Mouse (Mus musculus): ENCODE results near the gene Slc43a2.
A peak's percentile ranks its signal among the peaks of the same experiment; 100 is the strongest.

The Slc43a2 gene

DNA sequence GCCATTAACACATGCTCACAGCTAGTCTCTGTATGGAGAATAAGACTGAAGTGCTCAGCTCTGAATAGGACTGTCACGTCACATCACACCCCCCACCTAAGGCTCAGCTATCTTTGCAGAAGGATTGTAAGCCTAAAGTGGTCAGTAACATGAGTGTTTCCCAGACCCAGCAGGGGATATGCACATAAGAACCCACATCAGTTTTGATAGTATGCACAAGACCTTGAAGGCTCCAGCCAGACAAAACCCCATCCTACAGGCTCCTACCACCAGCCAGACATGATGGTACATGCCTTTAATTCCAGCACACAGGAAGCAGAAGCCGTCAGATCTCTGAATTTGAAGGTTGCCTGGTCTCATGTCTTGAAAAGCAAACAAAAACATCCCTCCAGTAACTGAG is 78.5 kb downstream of the Slc43a2 start:
- no peak for DNase-seq

- DNase-seq, result no peak
Measured at GRCm38 (mm10) chr11:75614769-75615168, 83.3 kb downstream of the Slc43a2 start.

DNA sequence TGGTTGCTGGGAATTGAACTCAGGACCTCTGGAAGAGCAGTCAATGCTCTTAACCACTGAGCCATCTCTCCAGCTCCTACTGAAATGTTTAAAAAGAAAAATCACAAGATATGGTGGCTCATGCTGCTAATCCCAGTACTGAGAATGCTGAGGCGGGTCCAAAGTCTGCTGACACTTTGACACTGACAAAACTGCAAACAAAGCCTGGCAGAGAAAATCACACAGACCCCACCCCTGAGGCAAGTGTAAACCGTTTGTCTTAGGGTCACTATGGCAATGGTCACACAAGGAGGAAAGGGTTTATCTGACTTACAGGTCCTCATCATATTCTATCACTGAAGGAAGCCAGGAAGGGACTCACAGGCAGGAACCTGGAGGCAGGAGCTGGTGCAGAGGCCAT is 84.1 kb downstream of the Slc43a2 start:
- no peak for DNase-seq

DNA sequence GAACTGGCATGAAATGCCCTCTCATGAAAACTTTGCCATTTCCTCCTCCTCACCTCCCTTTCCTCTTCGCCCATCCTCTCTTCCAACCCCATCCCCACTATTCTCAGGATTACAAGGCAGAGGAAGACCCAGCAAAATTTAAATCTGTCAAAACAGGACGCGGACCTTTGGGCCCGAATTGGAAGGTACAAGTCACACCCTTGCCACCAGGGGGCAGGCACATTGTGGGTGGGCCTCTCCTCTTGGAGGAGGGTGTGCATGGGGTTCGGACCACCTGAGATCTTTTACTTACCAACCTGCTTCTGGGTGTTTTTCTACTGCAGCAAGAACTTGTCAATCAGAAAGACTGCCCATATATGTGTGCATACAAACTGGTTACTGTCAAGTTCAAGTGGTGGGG is 87.6 kb downstream of the Slc43a2 start:
- peak in 1 of 2 experiments; percentile 49 for DNase-seq

DNA sequence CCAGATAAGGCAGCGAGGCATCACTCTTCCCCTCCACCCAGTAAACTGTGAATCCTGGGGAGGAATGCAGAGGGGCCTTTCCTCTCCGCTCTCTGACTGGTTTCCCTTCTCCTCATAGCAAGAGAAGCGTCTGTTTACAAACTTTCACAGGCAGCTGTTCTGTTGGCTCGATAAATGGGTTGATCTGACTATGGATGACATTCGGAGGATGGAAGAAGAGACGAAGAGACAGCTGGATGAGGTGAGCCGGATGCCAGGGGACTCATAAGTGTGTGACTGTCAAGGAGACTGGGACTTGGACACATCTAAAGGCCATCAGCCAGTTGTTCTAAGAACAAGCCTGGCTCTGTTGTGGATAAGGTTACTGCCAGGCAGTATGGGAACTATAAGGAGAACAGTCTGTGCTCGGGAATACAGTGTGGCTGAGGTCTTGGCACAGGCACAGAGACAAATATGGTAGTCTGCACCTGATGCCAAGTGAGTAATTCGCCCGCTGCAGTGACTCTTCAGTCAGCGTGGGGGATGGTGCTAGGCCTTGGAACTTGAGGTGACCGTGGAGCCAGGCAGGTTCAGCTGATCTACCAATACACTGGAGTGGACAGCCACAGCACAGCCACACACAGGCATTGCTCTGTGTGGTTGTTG is 88.8 kb downstream of the Slc43a2 start:
- DNase-seq, result peak in 1 of 2 experiments; percentile 51

DNA sequence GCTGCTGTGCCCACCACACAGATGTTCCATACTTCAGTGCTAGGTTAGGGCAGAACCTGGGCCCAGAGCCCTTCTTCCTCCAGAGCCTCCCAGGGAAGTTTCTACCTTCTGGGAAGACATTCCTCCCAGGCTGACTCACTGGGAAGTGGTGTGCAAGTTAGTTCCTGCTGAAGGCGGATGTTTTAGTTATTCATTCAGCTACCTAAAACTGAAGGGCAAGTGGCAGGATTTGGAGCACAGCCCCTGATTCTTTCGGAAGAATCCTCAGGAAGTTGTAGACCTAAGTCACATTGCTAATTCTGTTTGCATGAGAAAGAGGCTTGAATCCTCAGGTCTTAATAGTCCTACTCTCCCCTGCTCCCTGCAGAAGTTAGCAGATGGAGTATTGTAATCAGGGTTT is 89.9 kb downstream of the Slc43a2 start:
- no peak for DNase-seq

DNA sequence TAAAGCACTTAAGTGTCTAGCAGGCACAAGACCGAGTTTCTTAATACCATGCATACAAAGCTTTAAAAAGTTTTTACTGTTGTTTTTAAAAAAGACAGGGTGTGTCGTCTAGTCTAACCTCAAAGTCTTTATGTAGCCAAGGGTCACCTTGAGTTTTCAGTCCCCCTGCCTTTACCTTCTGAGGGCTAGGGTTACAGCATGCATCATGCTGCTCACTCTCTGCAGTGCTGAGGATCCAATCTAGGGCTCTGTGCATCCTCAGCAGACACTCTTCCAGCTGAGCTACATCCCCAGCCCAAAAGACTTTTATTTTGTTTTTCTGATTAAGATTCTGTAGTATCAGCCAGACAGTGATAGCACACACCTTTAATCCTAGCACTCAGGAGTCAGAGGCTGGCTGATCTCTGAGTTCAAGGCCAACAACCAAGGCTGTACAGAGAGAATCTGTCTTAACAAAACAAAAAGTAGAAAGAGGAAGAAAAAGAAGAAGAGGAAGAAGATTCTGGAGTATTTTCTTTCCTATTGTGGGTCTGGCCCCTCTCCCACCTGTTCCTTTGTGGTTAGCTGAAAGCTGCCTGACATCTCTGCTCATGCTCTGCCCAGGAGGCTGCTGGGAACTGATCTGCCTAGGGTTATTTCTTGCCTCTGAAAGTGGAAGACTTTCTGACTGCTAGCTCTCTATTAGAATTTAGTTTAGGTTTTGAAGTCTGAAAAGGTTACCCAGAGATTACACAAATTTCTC is 91.3 kb downstream of the Slc43a2 start:
- no peak for DNase-seq

DNA sequence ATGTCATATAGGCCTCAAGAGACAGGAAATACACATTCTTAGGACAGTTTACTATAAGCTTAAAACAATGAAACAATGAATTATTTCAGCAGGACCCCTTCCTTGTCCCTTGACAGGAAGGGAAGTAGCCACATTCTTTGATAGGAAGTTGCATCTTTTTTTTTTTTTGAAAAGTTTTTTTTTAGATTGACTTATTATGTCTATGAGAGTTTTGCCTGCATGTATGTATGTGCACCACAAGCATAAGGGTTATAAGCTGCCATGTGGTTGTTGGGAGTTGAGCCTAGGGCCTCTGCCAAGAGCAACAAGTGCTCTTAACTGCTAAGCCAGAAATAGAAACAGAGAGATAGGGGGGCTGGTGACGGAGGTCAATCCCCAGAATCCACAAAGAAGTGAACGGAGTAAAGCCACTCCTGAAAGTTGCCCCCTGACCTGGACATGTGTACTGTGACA is 92.6 kb downstream of the Slc43a2 start:
- no peak for DNase-seq

- DNase-seq, result no peak
Measured at GRCm38 (mm10) chr11:75625820-75626219, 94.3 kb downstream of the Slc43a2 start.
